Mouse (Mus musculus) hindbrain, embryonic 10.5 days (tissue): ENCODE data around the gene Rpl15. TPM values are rescaled to one million over a fixed set of nuclear protein-coding genes. Genes with fewer than 3 reads are reported as not detected.
"Not testable (repeated sequence)": the region's sequence is repeated elsewhere in the genome, so short reads cannot be mapped to it uniquely, and the experiment has no call there.

ENCODE experiments used
- DNase-seq: peaks from one replicate; pipeline ENCODE4 v3.0.0-alpha.2; 2017; ENCODE audit warnings: low spot score
- H3K27ac ChIP-seq: fragments of 300-500 bp; sonication (generic); 2 replicates; pipeline ENCODE4 v1.5.1; 2016; ENCODE audit warnings: mild to moderate bottlenecking, moderate library complexity
- H3K27me3 ChIP-seq: fragments of 300-500 bp; sonication (generic); 2 replicates; pipeline ENCODE4 v1.6.1; 2016; ENCODE audit warnings: mild to moderate bottlenecking; ENCODE audit not compliant: poor library complexity, insufficient read depth, severe bottlenecking
- H3K36me3 ChIP-seq: fragments of 300-500 bp; sonication (generic); 2 replicates; pipeline ENCODE4 v1.6.1; 2016; ENCODE audit warnings: mild to moderate bottlenecking, moderate library complexity
- H3K4me1 ChIP-seq: fragments of 300-500 bp; sonication (generic); replicated peaks from 2 replicates; pipeline ENCODE4 v1.6.1; 2016; ENCODE audit warnings: mild to moderate bottlenecking
- H3K4me3 ChIP-seq: fragments of 300-500 bp; sonication (generic); 2 replicates; pipeline ENCODE4 v1.5.1; 2016; ENCODE audit warnings: mild to moderate bottlenecking, moderate library complexity
- H3K9me3 ChIP-seq: fragments of 300-500 bp; sonication (generic); 2 replicates; pipeline ENCODE4 v1.6.1; 2016; ENCODE audit warnings: mild to moderate bottlenecking, moderate library complexity
- WGBS: fragments of 180-500 bp; shearing (Covaris S2); methylation state at CpG from one replicate; pipeline ENCODE4 v1.1.7; 2016; 5-methylcytosine and 5-hydroxymethylcytosine counted together
- polyA plus RNA-seq: library from polyadenylated mRNA; unstranded; fragments of >200 nt; fragmentation: Nextera tagmentation; extraction: Ambion mirVana; gene quantifications from 2 replicates; pipeline ENCODE4 v1.2.1, GENCODE M21; 2016

The Rpl15 gene
- polyA plus RNA-seq, 1 experiment from 2014 or later: 390 TPM

GRCm38 (mm10) chr14:18286441-18286840 is 15.2 kb upstream of the Rpl15 start:
- Histone ChIP-seq H3K27ac (no peak overlapping the region), H3K4me1 (no peaks in the 10 kb centered on the region), H3K27me3 (no peaks in the 10 kb centered on the region), H3K36me3 (peaks cover 30% of the 10 kb centered on the region), H3K9me3 (no peaks in the 10 kb centered on the region), H3K4me3 (no peak overlapping the region)
- WGBS: 83% methylated on average over 2 of the region's 2 CpGs
- DNase-seq: no peak

GRCm38 (mm10) chr14:18285476-18285875 is 14.3 kb upstream of the Rpl15 start:
- Histone ChIP-seq H3K27me3 (no peaks in the 10 kb centered on the region), H3K4me3 (no peak overlapping the region), H3K4me1 (no peaks in the 10 kb centered on the region), H3K36me3 (peaks cover 36% of the 10 kb centered on the region), H3K27ac (no peak overlapping the region), H3K9me3 (no peaks in the 10 kb centered on the region)
- 88% methylated on average over 3 of the region's 3 CpGs for WGBS
- no peak for DNase-seq

- no peak overlapping the region for H3K27ac ChIP-seq
- no peak for DNase-seq
- H3K27me3 ChIP-seq: no peaks in the 10 kb centered on the region
- 93% methylated on average over 2 of the region's 2 CpGs for WGBS
- peaks cover 45% of the 10 kb centered on the region for H3K36me3 ChIP-seq
- H3K9me3 ChIP-seq: no peaks in the 10 kb centered on the region
- H3K4me3 ChIP-seq: no peak overlapping the region
- no peaks in the 10 kb centered on the region for H3K4me1 ChIP-seq
Observed at GRCm38 (mm10) chr14:18284581-18284980, 13.4 kb upstream of the Rpl15 start.

DNA sequence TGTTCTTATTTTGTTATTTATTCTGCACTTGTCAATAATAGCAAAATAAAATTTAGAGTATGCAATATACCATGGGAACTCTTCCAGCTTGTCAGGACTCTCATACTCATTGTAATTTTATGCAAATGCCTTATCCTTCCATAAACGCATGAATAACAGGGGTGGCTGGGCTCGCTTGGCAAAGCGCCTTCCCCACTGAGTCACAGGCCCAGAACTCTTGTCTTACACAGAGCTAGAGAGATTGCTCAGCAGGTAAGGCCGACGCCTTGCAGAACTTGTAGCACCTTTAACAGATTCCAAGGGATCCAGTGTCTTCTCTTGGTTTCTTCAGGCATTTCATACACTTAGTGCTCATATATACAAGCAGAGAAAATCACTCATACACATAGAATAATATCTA is 9.2 kb upstream of the Rpl15 start:
- no peaks in the 10 kb centered on the region for H3K4me1 ChIP-seq
- H3K36me3 ChIP-seq: peaks cover 76% of the 10 kb centered on the region
- H3K9me3 ChIP-seq: 0 out of 2 replicates have a peak, but pooled peaks cover 2% of the 10 kb centered on the region
- no peak for DNase-seq
- no peak overlapping the region for H3K27ac ChIP-seq
- H3K27me3 ChIP-seq: no peaks in the 10 kb centered on the region
- 91% methylated on average over 5 of the region's 5 CpGs for WGBS
- no peak overlapping the region for H3K4me3 ChIP-seq

DNA sequence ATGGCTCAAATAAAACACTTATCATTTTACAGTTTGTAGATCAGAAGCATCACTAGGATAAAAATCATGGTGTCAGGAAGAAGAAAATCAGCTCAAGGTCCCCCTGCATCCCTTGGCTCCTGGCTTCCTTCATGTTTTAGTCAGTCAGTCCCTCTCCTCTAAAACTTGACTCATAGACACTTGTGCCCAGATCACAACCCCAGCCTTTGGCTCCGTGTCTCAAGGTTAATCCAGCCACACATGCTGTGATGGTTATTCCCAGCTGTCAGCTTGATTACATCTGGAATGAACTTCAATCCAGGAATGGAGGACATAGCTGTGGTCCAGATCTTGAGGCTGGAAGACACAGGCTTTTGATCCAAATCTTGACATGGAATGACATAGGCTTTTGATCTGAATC is 3.3 kb upstream of the Rpl15 start:
- Histone ChIP-seq H3K36me3 (peaks cover 34% of the 10 kb centered on the region), H3K9me3 (0 out of 2 replicates have a peak, but pooled peaks cover 2% of the 10 kb centered on the region), H3K4me3 (no peak overlapping the region), H3K27me3 (no peaks in the 10 kb centered on the region), H3K27ac (no peak overlapping the region), H3K4me1 (peaks cover 7% of the 10 kb centered on the region; the same call in 1 of the 2 replicates)
- DNase-seq: no peak
- WGBS: 83% methylated on average over 1 of the region's 1 CpGs

DNA sequence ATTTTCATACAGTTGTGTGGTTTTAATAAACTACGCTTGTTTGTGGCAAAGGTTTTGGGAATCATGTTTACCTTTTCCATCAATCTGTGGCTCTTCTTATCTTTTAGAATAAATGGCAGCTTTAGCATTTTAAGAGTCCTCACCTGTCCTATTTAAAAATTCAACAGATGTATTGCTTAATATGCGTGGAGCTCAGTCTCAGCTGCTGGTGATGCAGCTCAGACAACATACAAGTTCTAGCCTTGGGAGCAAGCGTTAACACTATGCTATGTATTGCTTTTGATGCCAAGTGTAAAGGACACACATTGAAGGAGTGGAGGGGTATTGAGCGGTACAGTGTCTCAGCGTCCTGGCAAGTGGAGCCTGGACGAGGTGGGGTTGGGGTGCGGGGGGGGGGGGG is 475 bp upstream of the Rpl15 start:
- Histone ChIP-seq H3K36me3 (peaks cover 34% of the 10 kb centered on the region), H3K27ac (no peak overlapping the region), H3K4me3 (peak overlapping the region; percentile 92), H3K27me3 (no peaks in the 10 kb centered on the region), H3K9me3 (no peaks in the 10 kb centered on the region), H3K4me1 (peaks cover 11% of the 10 kb centered on the region; the same call in 1 of the 2 replicates)
- 11% methylated on average over 7 of the region's 7 CpGs for WGBS
- DNase-seq: no peak

DNA sequence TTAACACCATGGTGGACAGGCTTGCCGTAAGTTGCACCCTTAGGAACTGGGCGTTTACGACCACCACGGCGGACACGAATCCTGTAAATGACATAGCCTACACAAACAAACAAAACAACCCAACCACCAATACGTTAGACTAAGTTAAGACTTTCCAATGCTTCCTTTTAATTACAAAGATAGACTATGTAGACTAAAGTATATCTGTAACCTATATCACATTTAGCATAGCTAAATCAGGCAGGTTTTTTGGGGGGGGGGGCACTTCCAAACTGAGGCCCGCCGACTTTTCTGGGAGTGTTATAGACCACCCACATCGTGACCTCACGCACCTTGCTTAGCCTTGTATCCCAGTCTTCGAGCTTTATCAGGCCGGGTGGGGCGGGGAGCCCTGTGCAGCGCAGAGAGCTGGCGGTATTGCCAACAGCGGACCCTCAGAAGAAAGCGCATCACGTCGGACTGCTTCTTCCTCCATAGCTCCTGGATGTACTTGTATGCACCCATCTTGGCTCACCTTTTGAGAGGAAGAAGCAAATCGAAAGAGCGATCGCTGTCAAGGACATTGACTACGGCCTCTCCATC is 1.2 kb downstream of the Rpl15 start:
- peak overlapping the region; percentile 99 for H3K27ac ChIP-seq
- H3K9me3 ChIP-seq, H3K27me3 ChIP-seq: not testable (repeated sequence)
- H3K4me3 ChIP-seq: peak overlapping the region; percentile 92
- H3K36me3 ChIP-seq: peaks cover 37% of the 10 kb centered on the region
- 1% methylated on average over 24 of the region's 24 CpGs for WGBS
- DNase-seq: peak; percentile 10
- peaks cover 11% of the 10 kb centered on the region; the same call in 1 of the 2 replicates for H3K4me1 ChIP-seq

DNA sequence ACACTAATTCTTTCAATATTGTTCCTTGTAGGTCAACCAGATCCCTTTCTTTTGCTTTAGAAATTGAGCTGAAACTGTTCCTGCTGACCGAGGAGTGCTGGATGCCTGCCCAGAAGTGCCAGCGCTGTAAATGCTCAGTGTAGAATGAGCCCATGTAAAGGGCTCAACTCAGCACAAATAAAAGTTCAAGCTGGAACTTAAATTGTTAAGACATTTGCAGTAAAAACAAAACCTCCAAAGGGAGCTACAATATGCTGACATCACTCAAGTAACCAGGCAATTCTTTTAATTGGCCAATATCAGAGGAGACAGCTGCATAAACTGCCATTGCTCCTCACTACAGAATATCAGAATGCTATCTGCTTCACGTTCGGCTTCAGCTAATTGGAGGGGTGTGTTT is 7.8 kb downstream of the Rpl15 start:
- no peaks in the 10 kb centered on the region for H3K27me3 ChIP-seq
- no peak for DNase-seq
- no peak overlapping the region for H3K4me3 ChIP-seq
- H3K27ac ChIP-seq: no peak overlapping the region
- peaks cover 57% of the 10 kb centered on the region for H3K36me3 ChIP-seq
- WGBS: 81% methylated on average over 4 of the region's 4 CpGs
- 0 out of 2 replicates have a peak, but pooled peaks cover 11% of the 10 kb centered on the region for H3K9me3 ChIP-seq
- H3K4me1 ChIP-seq: no peaks in the 10 kb centered on the region

DNA sequence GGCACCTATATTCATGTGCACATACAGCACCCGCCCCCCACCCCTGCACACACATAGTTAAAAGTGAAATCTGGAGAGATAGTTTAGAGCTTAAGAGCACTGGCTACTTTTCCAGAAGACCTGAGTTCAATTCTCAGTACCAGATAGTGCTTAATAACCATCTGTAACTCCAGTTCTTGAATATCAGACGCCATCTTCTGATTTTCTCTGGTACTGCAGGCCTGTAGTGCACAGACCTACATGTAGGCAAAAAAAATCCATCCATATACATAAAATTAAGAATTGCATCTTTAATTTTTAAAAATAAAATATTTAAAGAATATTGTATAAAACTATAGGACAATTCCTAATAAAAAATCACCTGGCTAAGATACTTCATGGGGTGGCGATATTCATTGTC is 10.0 kb downstream of the Rpl15 start:
- no peak overlapping the region for H3K4me3 ChIP-seq
- H3K9me3 ChIP-seq: 0 out of 2 replicates have a peak, but pooled peaks cover 11% of the 10 kb centered on the region
- WGBS: 77% methylated on average over 3 of the region's 3 CpGs
- DNase-seq: no peak
- H3K27ac ChIP-seq: no peak overlapping the region
- H3K36me3 ChIP-seq: peaks cover 35% of the 10 kb centered on the region
- H3K27me3 ChIP-seq: no peaks in the 10 kb centered on the region
- no peaks in the 10 kb centered on the region for H3K4me1 ChIP-seq

- peaks cover 5% of the 10 kb centered on the region; the same call in 1 of the 2 replicates for H3K4me1 ChIP-seq
- WGBS: 87% methylated on average over 21 of the region's 21 CpGs
- no peak overlapping the region for H3K27ac ChIP-seq
- H3K27me3 ChIP-seq: no peaks in the 10 kb centered on the region
- no peak for DNase-seq
- H3K9me3 ChIP-seq: 0 out of 2 replicates have a peak, but pooled peaks cover 6% of the 10 kb centered on the region
- no peak overlapping the region for H3K4me3 ChIP-seq
- H3K36me3 ChIP-seq: no peaks in the 10 kb centered on the region
Observed at GRCm38 (mm10) chr14:18242638-18243130, 28.5 kb downstream of the Rpl15 start.

- Histone ChIP-seq H3K36me3 (no peaks in the 10 kb centered on the region), H3K4me3 (no peak overlapping the region), H3K27me3 (no peaks in the 10 kb centered on the region), H3K27ac (no peak overlapping the region), H3K4me1 (peaks cover 9% of the 10 kb centered on the region; the same call in 1 of the 2 replicates), H3K9me3 (0 out of 2 replicates have a peak, but pooled peaks cover 6% of the 10 kb centered on the region)
- DNase-seq: no peak
- 86% methylated on average over 4 of the region's 4 CpGs for WGBS
Observed at GRCm38 (mm10) chr14:18241786-18242185, 29.4 kb downstream of the Rpl15 start.

DNA sequence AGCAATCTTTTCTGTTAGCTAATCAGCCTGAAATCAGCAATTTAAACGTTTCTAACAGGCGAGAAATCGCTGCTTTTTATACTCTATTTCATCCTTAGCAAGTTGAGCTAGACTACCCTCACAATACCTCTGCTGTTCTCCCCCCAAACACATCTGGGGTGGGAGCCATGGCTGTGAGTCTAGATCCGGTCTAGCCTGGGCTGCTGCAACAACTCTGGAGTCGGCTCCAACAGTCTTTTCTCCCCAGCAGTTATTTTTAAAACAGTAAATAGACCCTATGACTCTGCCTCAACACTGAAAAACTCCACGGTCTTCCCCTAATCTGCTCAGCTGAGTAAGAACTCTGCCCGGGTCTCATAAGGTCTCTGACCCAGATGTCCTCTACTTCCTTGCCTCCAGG is 31.1 kb downstream of the Rpl15 start:
- DNase-seq: no peak
- H3K36me3 ChIP-seq: no peaks in the 10 kb centered on the region
- H3K27me3 ChIP-seq: no peaks in the 10 kb centered on the region
- 67% methylated on average over 7 of the region's 7 CpGs for WGBS
- H3K27ac ChIP-seq: no peak overlapping the region
- no peak overlapping the region for H3K4me3 ChIP-seq
- H3K9me3 ChIP-seq: 0 out of 2 replicates have a peak, but pooled peaks cover 6% of the 10 kb centered on the region
- peaks cover 9% of the 10 kb centered on the region; the same call in 1 of the 2 replicates for H3K4me1 ChIP-seq
